Mouse (Mus musculus): ENCODE results near the gene Pradc1.

- no peak for TF ChIP-seq GATA1 (IDR thresholded peaks at IDR 0.05; ENCODE audit: borderline replicate concordance, low read length)
- no peak for TF ChIP-seq FLI1 (IDR thresholded peaks at IDR 0.05; ENCODE audit: low read length)
Measured at GRCm38 (mm10) chr6:85490252-85490651, 38.5 kb upstream of the Pradc1 start.
